8 mouse cellular contexts compared by ENCODE assay signal in genomic region chr9:31386368-31387180, GRCm38 (mm10). TPM values are rescaled to one million over a fixed set of nuclear protein-coding genes. Genes with fewer than 3 reads are reported as not detected.
DNase-seq lines count a peak whose midpoint lies in the region; ATAC-seq and TF ChIP-seq lines count a peak whose summit lies in the region.

No protein-coding gene starts in this region.

- TF ChIP-seq CTCF in spleen, adult 2 months (IDR thresholded peaks at IDR 0.05; ENCODE audit: extremely low read depth, insufficient read depth, insufficient read length, insufficient replicate concordance), result no peak
- no peak for TF ChIP-seq CTCF in forebrain, postnatal 0 days (IDR thresholded peaks at IDR 0.05; ENCODE audit: low read depth)
- no peak for TF ChIP-seq CTCF in liver, embryonic 14.5 days (IDR thresholded peaks at IDR 0.05; ENCODE audit: low read depth)
- no peak for TF ChIP-seq CTCF in small intestine, adult 2 months (IDR thresholded peaks at IDR 0.05; ENCODE audit: extremely low read depth, insufficient read length, insufficient replicate concordance, low read depth, low read length)

- peaks cover 3% of the 10 kb centered on the region; the same call in 1 of the 2 replicates for H3K4me1 ChIP-seq in spleen, adult 2 months (ENCODE audit: control insufficient read depth, insufficient read depth, insufficient read length)
- peaks cover 11% of the 10 kb centered on the region for H3K4me1 ChIP-seq in forebrain, postnatal 0 days (ENCODE audit: insufficient read depth)
- H3K4me1 ChIP-seq in liver, embryonic 14.5 days (replicated peaks; ENCODE audit: control insufficient read depth in 2 of 2, insufficient read depth in 2 of 2, low read length in 1 of 2), result peaks cover 13 to 15% of the 10 kb centered on the region in 2 experiments
- peaks cover 7% of the 10 kb centered on the region for H3K4me1 ChIP-seq in small intestine, adult 2 months (ENCODE audit: control insufficient read depth, insufficient read depth, insufficient read length, low read length)

- H3K9me3 ChIP-seq in forebrain, postnatal 0 days (ENCODE audit: low read length), result no peaks in the 10 kb centered on the region
- H3K9me3 ChIP-seq in liver, embryonic 14.5 days (ENCODE audit: control insufficient read depth, low read length), result no peaks in the 10 kb centered on the region

- WGBS in spleen, adult 2 months, result 3% methylated on average over 43 of the region's 44 CpGs
- 11% methylated on average over 44 of the region's 44 CpGs for WGBS in forebrain, postnatal 0 days
- 7% methylated on average over 43 of the region's 44 CpGs for WGBS in liver, embryonic 14.5 days (ENCODE audit: insufficient replicate concordance)
- 3% methylated on average over 44 of the region's 44 CpGs for WGBS in small intestine, adult 2 months

- H3K4me2 ChIP-seq in forebrain, postnatal 0 days (ENCODE audit: low read depth), result peak overlapping the region; percentile 72
- peak overlapping the region; percentile 69 for H3K4me2 ChIP-seq in liver, embryonic 14.5 days (ENCODE audit: low read depth)

- H3K9ac ChIP-seq in forebrain, postnatal 0 days, result peak overlapping the region; percentile 65
- H3K9ac ChIP-seq in liver, embryonic 14.5 days (replicated peaks), result peak overlapping the region; percentile 87

- TF ChIP-seq EP300 in liver, embryonic 14.5 days (IDR thresholded peaks at IDR 0.05; ENCODE audit: low read depth), result no peak

- no peak for DNase-seq in cerebellum, adult 8-10 months
- DNase-seq in spleen, adult 2 months (ENCODE audit: low read depth in 1 of 2, low spot score in 2 of 2), result peak in 1 of 2 experiments; percentile 42
- no peak for DNase-seq in spleen, postnatal 10 days (ENCODE audit: low spot score in 2 of 2)
- no peak for DNase-seq in forebrain, postnatal 0 days
- peak in 2 of 3 experiments; percentile 23 to 26 for DNase-seq in liver, embryonic 14.5 days (ENCODE audit: low read depth in 3 of 3, low spot score in 3 of 3)
- no peak for DNase-seq in cerebellum, adult 18-20 months

- H3K27me3 ChIP-seq in spleen, adult 2 months (ENCODE audit: control insufficient read depth, insufficient read depth, low read length), result no peaks in the 10 kb centered on the region
- no peaks in the 10 kb centered on the region for H3K27me3 ChIP-seq in forebrain, postnatal 0 days (ENCODE audit: insufficient read depth, low read length)
- H3K27me3 ChIP-seq in liver, embryonic 14.5 days (ENCODE audit: control insufficient read depth, insufficient read depth, low read length), result no peaks in the 10 kb centered on the region
- no peaks in the 10 kb centered on the region for H3K27me3 ChIP-seq in small intestine, adult 2 months (ENCODE audit: control insufficient read depth, insufficient read depth, low read length)

- TF ChIP-seq POLR2A in spleen, adult 2 months (IDR thresholded peaks at IDR 0.05; ENCODE audit: low read depth, low read length), result no peak
- no peak for TF ChIP-seq POLR2A in small intestine, adult 2 months (IDR thresholded peaks at IDR 0.05; ENCODE audit: low read depth, low read length)

- peak; percentile 39; the same call in 1 of the 2 replicates for ATAC-seq in cerebellum, adult (ENCODE audit: insufficient number of reproducible peaks, low FRiP score, low TSS enrichment)
- peak; percentile 71 for ATAC-seq in forebrain, postnatal 0 days
- ATAC-seq in liver, embryonic 14.5 days (ENCODE audit: insufficient read depth), result peak; percentile 60

- peaks cover 3% of the 10 kb centered on the region for H3K36me3 ChIP-seq in spleen, adult 2 months (ENCODE audit: control insufficient read depth, insufficient read depth, low read length)
- H3K36me3 ChIP-seq in forebrain, postnatal 0 days (ENCODE audit: insufficient read depth), result peaks cover 12% of the 10 kb centered on the region
- H3K36me3 ChIP-seq in liver, embryonic 14.5 days (replicated peaks; ENCODE audit: control insufficient read depth, insufficient read depth, low read depth), result peaks cover 5% of the 10 kb centered on the region
- H3K36me3 ChIP-seq in small intestine, adult 2 months (ENCODE audit: control insufficient read depth, insufficient read depth, low read length), result peaks cover 7% of the 10 kb centered on the region

- H3K27ac ChIP-seq in spleen, adult 2 months (ENCODE audit: insufficient read depth, low read length), result 0 out of 2 replicates have a peak overlapping the region, but pooled peaks have one; percentile 34
- peak overlapping the region; percentile 71 for H3K27ac ChIP-seq in forebrain, postnatal 0 days (ENCODE audit: low read depth, low read length)
- peak overlapping the region; percentile 43 for H3K27ac ChIP-seq in liver, embryonic 14.5 days
- H3K27ac ChIP-seq in small intestine, adult 2 months (ENCODE audit: insufficient read depth, low read depth, low read length), result no peak overlapping the region

- H3K4me3 ChIP-seq in spleen, adult 2 months (ENCODE audit: extremely low read depth, insufficient read depth, insufficient read length), result peak overlapping the region; percentile 75
- H3K4me3 ChIP-seq in forebrain, postnatal 0 days (ENCODE audit: low read depth, low read length), result peak overlapping the region; percentile 90
- H3K4me3 ChIP-seq in liver, embryonic 14.5 days (ENCODE audit: insufficient read depth in 1 of 2, low read depth in 2 of 2, low read length in 2 of 2), result peak overlapping the region; percentile 66 to 89
- H3K4me3 ChIP-seq in small intestine, adult 2 months (ENCODE audit: low read depth, low read length), result peak overlapping the region; percentile 97

RNA-seq across cellular contexts. Expression of gene Nfrkb, which starts 0.6 kb away (rescaled TPM):
- 23.6 and 29.6 TPM in 2 replicates for polyA plus RNA-seq in spleen, adult 2 months (2012; rRNA removed)
- total RNA-seq in forebrain, postnatal 0 days (2014; rRNA removed), result 30.9 and 46.8 TPM in 2 replicates
- 13.7 and 22.0 TPM in 2 replicates for polyA plus RNA-seq in forebrain, postnatal 0 days (2015; fragmentation: Nextera tagmentation; extraction: Ambion mirVana)
- 5.6 TPM in 2 replicates for polyA plus RNA-seq in liver, embryonic 14.5 days (2012; rRNA removed)
- polyA plus RNA-seq in liver, embryonic 14.5 days (2014; fragmentation: Nextera tagmentation; extraction: Ambion mirVana), result 4.8 and 5.9 TPM in 2 replicates
- polyA plus RNA-seq in small intestine, adult 2 months (2012; rRNA removed), result 8.0 and 11.1 TPM in 2 replicates

Comparison
In these comparisons a context has a peak if more than half of its experiments do, and no peak if none do; other contexts are left out.
1. DNase-seq: peak in liver, embryonic 14.5 days (2 of 3); none in cerebellum, adult 8-10 months (single experiment), spleen, postnatal 10 days (0 of 2), forebrain, postnatal 0 days (single experiment) and cerebellum, adult 18-20 months (0 of 2).
2. Peak in every context shown above with its lines, with median percentiles within 50 percentile points of each other: ATAC-seq and H3K4me3 ChIP-seq.